Mouse (Mus musculus): ENCODE data around the gene Tlr5. TPM values are rescaled to one million over a fixed set of nuclear protein-coding genes. Genes with fewer than 3 reads are reported as not detected.
A peak's percentile ranks its signal among the peaks of the same experiment; 100 is the strongest.

Tlr5 gene
- total and polyA plus RNA-seq, 3 experiments: not detected

- no peak for TF ChIP-seq EP300 (IDR thresholded peaks at IDR 0.05; ENCODE audit: low read length)
- TF ChIP-seq SMC3 (IDR thresholded peaks at IDR 0.05; ENCODE audit: low read depth, low read length): no peak
- no peak for TF ChIP-seq HCFC1 (IDR thresholded peaks at IDR 0.05; ENCODE audit: low read depth, low read length)
- no peak for TF ChIP-seq SIN3A (IDR thresholded peaks at IDR 0.05; ENCODE audit: low read length)
- TF ChIP-seq UBTF (IDR thresholded peaks at IDR 0.05; ENCODE audit: low read depth, low read length): no peak
- no peak for TF ChIP-seq POLR2A (IDR thresholded peaks at IDR 0.05; ENCODE audit: low read depth, low read length)
- no peak for TF ChIP-seq KAT2A (IDR thresholded peaks at IDR 0.05; ENCODE audit: insufficient replicate concordance, low read length)
- no peak for TF ChIP-seq MAX (IDR thresholded peaks at IDR 0.05; ENCODE audit: low read length)
- no peak for TF ChIP-seq TBP (conservative IDR thresholded peaks at IDR 0.05; ENCODE audit: low read depth, low read length)
- no peak for TF ChIP-seq MAFK (IDR thresholded peaks at IDR 0.05; ENCODE audit: insufficient replicate concordance, low read length)
- Histone ChIP-seq H3K4me2 (ENCODE audit: insufficient read depth, low read depth, poor library complexity, severe bottlenecking) (no peak overlapping the region), H3K36me3 (replicated peaks in 1 of 2; ENCODE audit: control insufficient read depth in 1 of 2, insufficient read depth in 1 of 2, low read length in 1 of 2) (no peaks in the 10 kb centered on the region), H3K79me2 (replicated peaks; ENCODE audit: control insufficient read depth, extremely low read depth, insufficient read depth, poor library complexity, severe bottlenecking) (no peaks in the 10 kb centered on the region), H3K27ac (ENCODE audit: insufficient read depth, low read depth) (no peak overlapping the region), H3K9me3 (replicated peaks; ENCODE audit: low read length) (no peaks in the 10 kb centered on the region), H3K4me1 (ENCODE audit: control insufficient read depth in 1 of 2, insufficient read depth in 2 of 2) (peaks cover 9 to 32% of the 10 kb centered on the region in 2 experiments; a peak in 3 of 4 replicates), H3K9ac (ENCODE audit: insufficient read depth, low read depth) (no peak overlapping the region), H3K4me3 (replicated peaks in 1 of 3; ENCODE audit: low read depth in 2 of 3, low read length in 2 of 3, poor library complexity in 1 of 3) (no peak overlapping the region), H3K27me3 (replicated peaks) (no peaks in the 10 kb centered on the region)
- dilution Hi-C loops (cut with MboI; ENCODE audit: extremely low pct_ligation_motif_present, extremely low pct_unique_long_range_greater_than_20kb, low sequenced_read_pairs) (no loop called here), in situ Hi-C loops (cut with MboI; ENCODE audit: low pct_ligation_motif_present, low pct_unique_long_range_greater_than_20kb, low sequenced_read_pairs) (no loop called here)
- DNase-seq (ENCODE audit: extremely low read depth): no peak
Measured at GRCm38 (mm10) chr1:182958824-182959223, 4.2 kb downstream of the Tlr5 start.

- H3K4me1 ChIP-seq (ENCODE audit: control insufficient read depth in 1 of 2, insufficient read depth in 2 of 2): peaks cover 4 to 27% of the 10 kb centered on the region in 2 experiments; a peak in 3 of 4 replicates
- H3K79me2 ChIP-seq (replicated peaks; ENCODE audit: control insufficient read depth, extremely low read depth, insufficient read depth, poor library complexity, severe bottlenecking): no peaks in the 10 kb centered on the region
- H3K4me3 ChIP-seq (replicated peaks in 1 of 3; ENCODE audit: low read depth in 2 of 3, low read length in 2 of 3, poor library complexity in 1 of 3): no peak overlapping the region
- H3K9ac ChIP-seq (ENCODE audit: insufficient read depth, low read depth): no peak overlapping the region
- in situ Hi-C loops (cut with MboI; ENCODE audit: low pct_ligation_motif_present, low pct_unique_long_range_greater_than_20kb, low sequenced_read_pairs): no loop called here
- H3K4me2 ChIP-seq (ENCODE audit: insufficient read depth, low read depth, poor library complexity, severe bottlenecking): peak overlapping the region; percentile 96
- H3K27me3 ChIP-seq (replicated peaks): no peaks in the 10 kb centered on the region
- dilution Hi-C loops (cut with MboI; ENCODE audit: extremely low pct_ligation_motif_present, extremely low pct_unique_long_range_greater_than_20kb, low sequenced_read_pairs): no loop called here
- no peaks in the 10 kb centered on the region for H3K36me3 ChIP-seq (replicated peaks in 1 of 2; ENCODE audit: control insufficient read depth in 1 of 2, insufficient read depth in 1 of 2, low read length in 1 of 2)
- no peak for DNase-seq (ENCODE audit: extremely low read depth)
- no peak overlapping the region for H3K27ac ChIP-seq (ENCODE audit: insufficient read depth, low read depth)
- H3K9me3 ChIP-seq (replicated peaks; ENCODE audit: low read length): no peaks in the 10 kb centered on the region
- TF ChIP-seq NELFE (IDR thresholded peaks at IDR 0.05; ENCODE audit: low read depth, low read length) (no peak), MAX (IDR thresholded peaks at IDR 0.05; ENCODE audit: low read length) (no peak), BHLHE40 (IDR thresholded peaks at IDR 0.05; ENCODE audit: low read depth, low read length) (no peak), TBP (conservative IDR thresholded peaks at IDR 0.05; ENCODE audit: low read depth, low read length) (no peak), MAZ (IDR thresholded peaks at IDR 0.05; ENCODE audit: low read depth, low read length) (no peak), ZKSCAN1 (IDR thresholded peaks at IDR 0.05; ENCODE audit: borderline replicate concordance, low read depth, low read length) (no peak), POLR2AphosphoS2 (IDR thresholded peaks at IDR 0.05; ENCODE audit: low read depth, low read length) (no peak), ZNF384 (IDR thresholded peaks at IDR 0.05; ENCODE audit: low read depth, low read length) (no peak), RAD21 (IDR thresholded peaks at IDR 0.05; ENCODE audit: low read depth, low read length) (no peak), IRF4 (IDR thresholded peaks at IDR 0.05; ENCODE audit: low read depth, low read length) (no peak), RCOR1 (conservative IDR thresholded peaks at IDR 0.05; ENCODE audit: low read depth, low read length) (no peak), ZMIZ1 (IDR thresholded peaks at IDR 0.05; ENCODE audit: low read depth, low read length) (no peak), MYC (IDR thresholded peaks at IDR 0.05; ENCODE audit: low read depth, low read length) (no peak), JUN (IDR thresholded peaks at IDR 0.05; ENCODE audit: insufficient read depth, low read depth, low read length) (no peak), MXI1 (IDR thresholded peaks at IDR 0.05; ENCODE audit: low read depth, low read length) (no peak), CHD2 (IDR thresholded peaks at IDR 0.05; ENCODE audit: low read length) (no peak)
Measured at GRCm38 (mm10) chr1:182959251-182959691, 4.7 kb downstream of the Tlr5 start.

Data from CH12.LX (cell line).